Mouse (Mus musculus) megakaryocyte, embryonic 14.5 days (primary cell): Measurements from ENCODE around the gene Insl6.

Experiments
- FLI1 ChIP-seq: IDR thresholded peaks from 2 replicates; pipeline ENCODE4 v1.6.1; 2012; ENCODE audit warnings: low read length, inconsistent platforms, mixed read lengths
- GATA1 ChIP-seq: IDR thresholded peaks from 3 replicates; pipeline ENCODE4 v1.6.1; 2012; ENCODE audit warnings: mixed read lengths, low read length, inconsistent platforms, borderline replicate concordance

- TF ChIP-seq GATA1: no peak
- no peak for TF ChIP-seq FLI1
Measured at GRCm38 (mm10) chr19:29278944-29279587, 46.1 kb downstream of the Insl6 start.
